Mouse (Mus musculus): ENCODE results near the gene Lrp8.

DNA sequence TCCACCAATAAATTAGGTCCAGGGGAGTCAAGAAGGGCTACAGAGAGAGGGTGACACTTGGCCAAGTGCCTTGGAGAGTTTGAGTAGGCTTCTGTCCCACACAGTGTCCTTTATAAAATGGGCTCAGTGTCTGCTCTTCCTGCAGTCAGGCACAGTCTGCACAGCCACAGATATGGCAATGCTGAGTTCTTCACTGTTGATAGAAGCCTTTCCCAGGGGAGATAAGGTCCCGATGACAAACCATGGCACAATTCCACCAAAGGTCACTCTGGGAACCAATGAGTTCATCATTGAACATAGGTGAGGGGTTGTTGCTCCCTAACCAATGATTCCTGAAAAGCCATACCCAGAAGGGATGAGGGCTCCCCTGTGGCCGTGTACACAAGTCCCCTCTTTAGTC is 27.2 kb upstream of the Lrp8 start:
- TF ChIP-seq GATA1 (IDR thresholded peaks at IDR 0.05; ENCODE audit: low read length), result no peak
- TF ChIP-seq TAL1 (IDR thresholded peaks at IDR 0.05; ENCODE audit: low read length), result no peak
